Mouse (Mus musculus) stomach, postnatal 0 days (tissue): Measurements from ENCODE around the gene Gyg.

Experiments used
- CTCF ChIP-seq: IDR thresholded peaks from 2 replicates; pipeline ENCODE4 v1.5.1; 2016; ENCODE audit warnings: antibody characterized with exemption, low read depth, mild to moderate bottlenecking, moderate library complexity
- EP300 ChIP-seq: optimal IDR thresholded peaks from 2 replicates; pipeline ENCODE3; 2016; ENCODE audit warnings: antibody characterized with exemption

DNA sequence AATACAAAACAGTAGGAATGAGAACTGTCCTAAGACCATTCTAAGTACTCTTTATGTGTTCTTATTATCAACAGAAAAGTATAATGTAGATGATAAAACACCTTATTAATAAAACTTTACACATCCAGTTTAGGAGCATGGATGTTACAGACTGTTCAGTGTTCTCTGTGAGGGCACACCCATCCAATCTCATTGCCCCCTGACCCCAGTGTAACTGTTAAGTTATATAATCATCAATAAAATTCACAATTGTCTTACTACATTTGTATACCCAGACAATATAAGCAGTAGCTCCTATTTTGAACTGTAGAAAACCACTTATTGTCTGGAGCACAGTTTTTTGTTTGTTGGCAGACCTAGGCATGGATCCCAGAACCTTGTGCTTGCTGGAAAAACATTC is 13.9 kb downstream of the Gyg start:
- TF ChIP-seq EP300 (no peak), CTCF (no peak)
